Mouse (Mus musculus) heart, embryonic 16.5 days (tissue): ENCODE results near the gene Ccdc80. TPM values are rescaled to one million over a fixed set of nuclear protein-coding genes. Genes with fewer than 3 reads are reported as not detected.

Experiments
- ATAC-seq: fragments of 200-750 bp; cut with Nextera tagmentation; replicated peaks from 2 replicates; pipeline ENCODE4 v1.8.0; 2017; ENCODE audit warnings: moderate number of reproducible peaks; ENCODE audit not compliant: insufficient read depth, low FRiP score; ENCODE audit errors: extremely low read depth
- H3K27ac ChIP-seq: fragments of 300-500 bp; sonication (generic); 2 replicates; pipeline ENCODE4 v1.5.1; 2014; ENCODE audit warnings: mild to moderate bottlenecking, low read length, control low read depth, moderate library complexity
- H3K27me3 ChIP-seq: fragments of 300-500 bp; sonication (generic); 2 replicates; pipeline ENCODE4 v1.6.1; 2014; ENCODE audit warnings: low read length, mixed read lengths; ENCODE audit not compliant: control insufficient read depth, insufficient read depth
- H3K36me3 ChIP-seq: fragments of 300-500 bp; sonication (generic); 2 replicates; pipeline ENCODE4 v1.6.1; 2014; ENCODE audit not compliant: control insufficient read depth, insufficient read depth
- H3K4me1 ChIP-seq: fragments of 300-500 bp; sonication (generic); 2 replicates; pipeline ENCODE4 v1.6.1; 2014; ENCODE audit warnings: low read length, mixed read lengths; ENCODE audit not compliant: control insufficient read depth, insufficient read depth
- H3K4me2 ChIP-seq: fragments of 300-500 bp; sonication (generic); 2 replicates; pipeline ENCODE4 v1.6.1; 2014; ENCODE audit warnings: low read depth, mild to moderate bottlenecking, control low read depth, low read length
- H3K4me3 ChIP-seq: fragments of 300-500 bp; sonication (generic); 2 replicates; pipeline ENCODE4 v1.5.1; 2014; ENCODE audit warnings: mild to moderate bottlenecking, control low read depth, low read length
- H3K9ac ChIP-seq: fragments of 300-500 bp; sonication (generic); 2 replicates; pipeline ENCODE4 v1.6.1; 2014; ENCODE audit warnings: low read length, control low read depth
- H3K9me3 ChIP-seq: fragments of 300-500 bp; sonication (generic); replicated peaks from 2 replicates; pipeline ENCODE4 v1.6.1; 2016; ENCODE audit warnings: low read length; ENCODE audit not compliant: control insufficient read depth
- WGBS: fragments of 180-500 bp; shearing (Covaris S2); extraction: QIAGEN DNeasy Blood & Tissue Kit; methylation state at CpG from one replicate; pipeline ENCODE4 v1.1.7; 2014; 5-methylcytosine and 5-hydroxymethylcytosine counted together
- polyA plus RNA-seq: library from polyadenylated mRNA; unstranded; fragments of >200 nt; fragmentation: Nextera tagmentation; extraction: Ambion mirVana; gene quantifications from 2 replicates; pipeline ENCODE4 v1.2.1, GENCODE M21; 2015

Ccdc80 gene
- polyA plus RNA-seq, 1 experiment from 2014 or later, result 80.0 TPM

DNA sequence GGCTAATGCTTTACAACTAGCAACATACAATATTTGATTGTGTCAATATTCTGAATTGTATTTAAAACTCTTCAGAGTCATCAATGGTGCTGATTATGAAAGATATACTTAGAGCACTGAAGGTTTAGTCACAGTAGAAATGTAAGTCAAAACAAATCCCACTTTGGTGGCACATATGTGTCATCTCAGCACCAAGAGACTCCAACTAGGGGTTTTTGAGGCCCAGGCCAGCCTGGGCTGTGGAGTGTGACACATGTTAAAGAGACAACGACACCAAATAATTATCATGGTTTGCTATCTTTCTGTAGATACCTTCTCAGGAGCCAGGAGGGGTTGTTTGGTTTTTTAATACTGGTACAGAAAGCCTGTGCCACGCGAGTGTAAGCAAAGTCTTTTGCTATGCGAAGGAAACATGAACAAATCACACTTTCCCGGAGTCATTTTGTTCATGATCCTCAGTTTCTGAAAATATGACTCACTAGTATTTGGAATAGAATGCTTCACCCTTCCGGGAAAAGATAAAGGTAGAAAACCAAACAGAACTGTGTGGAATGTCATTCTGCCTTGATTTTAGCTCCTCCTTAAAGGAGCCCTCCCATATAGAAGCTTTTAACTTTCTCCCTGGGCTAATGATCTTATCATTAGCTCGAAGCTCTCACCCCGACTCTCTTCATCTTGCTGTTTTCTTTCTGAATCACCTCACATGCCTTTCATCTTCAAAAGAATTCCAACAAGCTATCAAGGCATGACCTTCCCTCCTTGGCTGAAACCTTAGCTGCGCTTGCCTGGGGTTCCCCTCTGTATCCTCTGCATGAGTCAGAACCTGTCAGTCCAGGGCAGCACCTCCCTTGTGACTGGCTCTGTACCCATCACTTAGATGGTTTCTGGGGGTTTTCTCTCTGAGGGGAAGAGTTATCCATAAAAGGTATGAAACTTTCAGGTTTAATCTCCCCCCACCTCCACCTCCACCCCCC, 31.3 kb downstream of the Ccdc80 start:
- Histone ChIP-seq H3K9ac (no peak overlapping the region), H3K4me2 (no peak overlapping the region), H3K9me3 (no peaks in the 10 kb centered on the region), H3K4me3 (no peak overlapping the region), H3K27ac (no peak overlapping the region), H3K4me1 (peaks cover 11% of the 10 kb centered on the region), H3K27me3 (no peaks in the 10 kb centered on the region), H3K36me3 (peaks cover 13% of the 10 kb centered on the region)
- no peak for ATAC-seq
- WGBS, result 46% methylated on average over 9 of the region's 9 CpGs

GRCm38 (mm10) chr16:45127936-45128710, 34.9 kb downstream of the Ccdc80 start:
- Histone ChIP-seq H3K27me3 (no peaks in the 10 kb centered on the region), H3K9me3 (no peaks in the 10 kb centered on the region), H3K36me3 (peaks cover 17% of the 10 kb centered on the region), H3K27ac (no peak overlapping the region), H3K4me3 (no peak overlapping the region), H3K4me1 (no peaks in the 10 kb centered on the region), H3K4me2 (no peak overlapping the region), H3K9ac (no peak overlapping the region)
- no peak for ATAC-seq
- WGBS, result 85% methylated on average over 2 of the region's 2 CpGs

DNA sequence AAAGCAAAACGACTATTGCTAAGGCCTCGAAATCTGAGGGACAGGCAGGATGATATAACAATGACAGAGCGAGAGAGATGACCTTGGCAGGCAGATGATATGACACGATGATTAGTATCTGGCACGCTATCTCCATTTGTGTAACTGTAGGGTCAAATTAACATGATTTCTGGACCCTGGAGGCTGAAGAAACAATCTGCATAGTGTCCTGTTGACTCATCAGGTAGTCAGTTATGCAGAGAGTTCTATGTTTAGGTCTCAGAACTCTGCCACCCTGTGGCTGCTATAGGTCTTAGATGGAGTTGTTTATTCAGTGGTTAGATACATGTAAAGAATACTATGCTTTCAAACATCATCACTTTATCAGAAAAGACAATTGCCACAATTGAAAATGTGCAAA, 48.5 kb downstream of the Ccdc80 start:
- Histone ChIP-seq H3K27ac (no peak overlapping the region), H3K4me1 (no peaks in the 10 kb centered on the region), H3K4me3 (no peak overlapping the region), H3K4me2 (no peak overlapping the region), H3K9ac (no peak overlapping the region), H3K9me3 (no peaks in the 10 kb centered on the region), H3K36me3 (peaks cover 39% of the 10 kb centered on the region), H3K27me3 (no peaks in the 10 kb centered on the region)
- 83% methylated on average over 5 of the region's 5 CpGs for WGBS
- no peak for ATAC-seq

DNA sequence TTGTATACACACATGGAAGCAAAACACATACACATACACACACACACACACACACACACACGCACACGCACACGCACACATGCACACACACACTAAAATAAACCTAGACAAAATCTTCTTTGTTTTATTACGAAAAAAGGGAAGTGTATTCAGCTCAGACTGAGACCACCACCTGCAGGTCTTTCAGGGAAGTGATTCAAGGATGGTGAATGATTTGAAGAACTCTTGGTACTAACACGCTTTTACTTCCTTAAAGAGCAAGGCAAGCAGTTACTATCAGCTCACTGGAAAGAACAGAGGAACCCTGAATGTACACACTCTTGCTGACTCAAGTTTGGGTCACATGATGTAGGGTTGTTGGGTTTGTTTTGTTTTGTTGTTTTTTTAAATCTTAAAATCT, 49.4 kb downstream of the Ccdc80 start:
- H3K27me3 ChIP-seq, result no peaks in the 10 kb centered on the region
- no peak for ATAC-seq
- no peaks in the 10 kb centered on the region for H3K4me1 ChIP-seq
- H3K36me3 ChIP-seq, result peaks cover 43% of the 10 kb centered on the region
- H3K4me2 ChIP-seq, result no peak overlapping the region
- WGBS, result 86% methylated on average over 5 of the region's 5 CpGs
- H3K9me3 ChIP-seq, result no peaks in the 10 kb centered on the region
- H3K4me3 ChIP-seq, result no peak overlapping the region
- H3K27ac ChIP-seq, result no peak overlapping the region
- no peak overlapping the region for H3K9ac ChIP-seq

DNA sequence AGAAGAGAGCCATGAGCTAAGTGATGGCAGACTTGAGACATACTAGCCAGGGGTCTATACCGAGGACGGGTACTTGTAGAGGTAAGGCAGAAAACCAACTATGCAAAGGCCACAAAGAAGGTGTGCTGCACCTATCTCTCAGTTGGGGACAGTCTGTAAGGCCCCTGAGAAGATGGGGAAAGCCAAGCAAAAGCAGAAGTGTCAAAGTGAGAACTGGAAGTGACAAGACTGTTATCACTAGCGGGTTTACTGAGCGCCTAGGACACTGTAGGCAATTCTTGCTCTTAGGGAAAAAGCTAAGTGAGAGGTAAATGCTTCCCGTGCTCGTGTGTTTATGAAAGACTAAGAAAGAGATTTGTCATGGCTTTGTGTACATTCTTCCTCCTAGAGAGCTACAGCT, 51.9 kb downstream of the Ccdc80 start:
- Histone ChIP-seq H3K4me1 (no peaks in the 10 kb centered on the region), H3K9me3 (no peaks in the 10 kb centered on the region), H3K4me3 (no peak overlapping the region), H3K27me3 (no peaks in the 10 kb centered on the region), H3K27ac (no peak overlapping the region), H3K9ac (no peak overlapping the region), H3K4me2 (no peak overlapping the region), H3K36me3 (peaks cover 42% of the 10 kb centered on the region)
- ATAC-seq, result no peak
- WGBS, result 83% methylated on average over 6 of the region's 6 CpGs

- no peak for ATAC-seq
- peaks cover 35% of the 10 kb centered on the region; the same call in 1 of the 2 replicates for H3K36me3 ChIP-seq
- 90% methylated on average over 10 of the region's 10 CpGs for WGBS
Measured at GRCm38 (mm10) chr16:45148488-45149082, 55.4 kb downstream of the Ccdc80 start.

GRCm38 (mm10) chr16:45154741-45155250, 61.6 kb downstream of the Ccdc80 start:
- ATAC-seq, result no peak
- 74% methylated on average over 3 of the region's 3 CpGs for WGBS

More at GRCm38 (mm10) chr16:45148488-45149082, 55.4 kb downstream of the Ccdc80 start:
- H3K9me3 ChIP-seq, result no peaks in the 10 kb centered on the region
- no peaks in the 10 kb centered on the region for H3K27me3 ChIP-seq
- H3K9ac ChIP-seq, result no peak overlapping the region
- no peaks in the 10 kb centered on the region for H3K4me1 ChIP-seq
- no peak overlapping the region for H3K27ac ChIP-seq
- H3K4me2 ChIP-seq, result no peak overlapping the region
- no peak overlapping the region for H3K4me3 ChIP-seq

DNA sequence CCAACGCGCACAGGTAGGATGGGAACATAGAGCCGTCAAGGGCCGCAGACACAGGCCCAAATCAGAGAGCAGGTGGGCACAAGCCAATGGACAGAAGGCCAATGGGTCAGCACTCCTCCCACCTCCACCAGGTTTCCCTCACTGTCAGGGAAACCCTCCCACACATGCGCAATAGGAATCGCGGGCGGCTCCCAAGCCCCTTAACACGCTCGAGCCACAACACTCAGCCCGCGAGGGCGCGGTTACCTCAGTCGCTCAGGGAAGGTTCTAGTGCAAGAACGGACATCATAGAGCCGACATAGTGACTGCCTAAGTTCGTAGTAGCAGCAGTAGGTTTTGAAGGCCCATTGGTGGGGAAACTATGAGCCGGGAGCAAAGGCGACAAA, 64.9 kb downstream of the Ccdc80 start:
- Histone ChIP-seq H3K9ac (peak overlapping the region; percentile 89), H3K4me3 (peak overlapping the region; percentile 69), H3K4me1 (peaks cover 17% of the 10 kb centered on the region), H3K27ac (peak overlapping the region; percentile 97), H3K4me2 (peak overlapping the region; percentile 90), H3K27me3 (no peaks in the 10 kb centered on the region), H3K36me3 (peaks cover 5% of the 10 kb centered on the region; the same call in 1 of the 2 replicates), H3K9me3 (no peaks in the 10 kb centered on the region)
- ATAC-seq, result peak; percentile 56
- 1% methylated on average over 20 of the region's 20 CpGs for WGBS

More at GRCm38 (mm10) chr16:45154741-45155250, 61.6 kb downstream of the Ccdc80 start:
- H3K36me3 ChIP-seq, result peaks cover 12% of the 10 kb centered on the region; the same call in 1 of the 2 replicates
- no peak overlapping the region for H3K4me2 ChIP-seq
- H3K9me3 ChIP-seq, result no peaks in the 10 kb centered on the region
- no peaks in the 10 kb centered on the region for H3K27me3 ChIP-seq
- H3K27ac ChIP-seq, result no peak overlapping the region
- H3K4me1 ChIP-seq, result peaks cover 8% of the 10 kb centered on the region
- H3K9ac ChIP-seq, result no peak overlapping the region
- H3K4me3 ChIP-seq, result no peak overlapping the region
